In the genomic region with DNA sequence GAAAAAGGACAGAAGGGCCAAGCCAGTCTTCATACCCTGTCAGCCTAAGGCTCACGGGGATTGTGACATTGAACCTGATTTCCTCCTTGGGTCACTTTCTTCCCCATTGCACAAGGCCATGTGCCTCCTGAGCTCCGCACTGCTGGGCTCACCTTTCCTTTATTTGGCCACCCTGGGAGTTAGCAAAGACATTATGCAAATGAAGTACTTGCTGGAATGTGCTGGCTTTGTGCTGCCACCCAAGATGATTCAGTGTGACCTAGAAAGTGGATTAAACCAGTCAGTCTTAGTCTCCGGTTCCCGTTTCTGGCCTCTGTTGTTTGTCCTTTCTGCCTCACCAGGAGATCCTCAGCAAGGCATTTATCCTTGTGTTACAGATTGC, we compare ENCODE assay signal across 13 mouse cellular contexts. TPM values are rescaled to one million over a fixed set of nuclear protein-coding genes. Genes with fewer than 3 reads are reported as not detected.
DNase-seq lines count a peak whose midpoint lies in the region; ATAC-seq lines count a peak whose summit lies in the region.
"Had no signal": no experiment of that assay in that cellular context is flagged by ENCODE, and none has a peak within 500 bp of the region (broad histone marks: within the 10 kb centered on the region; RNA-seq: fewer than 3 reads in every experiment).

No protein-coding gene starts in this region.

- no peak overlapping the region for H3K4me2 ChIP-seq in midbrain, embryonic 16.5 days (ENCODE audit: low read length)
- no peak overlapping the region for H3K4me2 ChIP-seq in midbrain, embryonic 14.5 days (ENCODE audit: low read length)

- H3K9me3 ChIP-seq in midbrain, embryonic 16.5 days (replicated peaks; ENCODE audit: control insufficient read depth, low read length, poor library complexity, severe bottlenecking), result no peaks in the 10 kb centered on the region
- no peaks in the 10 kb centered on the region for H3K9me3 ChIP-seq in midbrain, embryonic 14.5 days (ENCODE audit: control insufficient read depth, low read length)

- H3K9ac ChIP-seq in midbrain, embryonic 16.5 days (ENCODE audit: low read depth, low read length), result no peak overlapping the region
- H3K9ac ChIP-seq in midbrain, embryonic 14.5 days (replicated peaks; ENCODE audit: low read length), result no peak overlapping the region

- ATAC-seq in midbrain, embryonic 16.5 days, result 0 out of 2 replicates have a peak, but pooled peaks have one; percentile 21
- no peak for ATAC-seq in midbrain, embryonic 14.5 days (ENCODE audit: low FRiP score, low TSS enrichment)

- no peaks in the 10 kb centered on the region for H3K27me3 ChIP-seq in midbrain, embryonic 16.5 days (ENCODE audit: control insufficient read depth, insufficient read depth, low read depth, low read length)
- no peaks in the 10 kb centered on the region for H3K27me3 ChIP-seq in midbrain, embryonic 14.5 days (ENCODE audit: control insufficient read depth, insufficient read depth, low read length)

- no peak overlapping the region for H3K27ac ChIP-seq in midbrain, embryonic 16.5 days (ENCODE audit: low read length)
- H3K27ac ChIP-seq in midbrain, embryonic 14.5 days (replicated peaks; ENCODE audit: low read depth, low read length), result no peak overlapping the region
- H3K27ac ChIP-seq: gastrocnemius, adult 2 months; macrophage had no signal

- 12% methylated on average over 4 of the region's 4 CpGs for WGBS in midbrain, embryonic 16.5 days
- 9% methylated on average over 4 of the region's 4 CpGs for WGBS in midbrain, embryonic 14.5 days

- H3K4me1 ChIP-seq in midbrain, embryonic 16.5 days (ENCODE audit: control insufficient read depth, insufficient read depth, low read length), result no peaks in the 10 kb centered on the region
- no peaks in the 10 kb centered on the region for H3K4me1 ChIP-seq in midbrain, embryonic 14.5 days (ENCODE audit: control insufficient read depth, insufficient read depth, low read length)

- peak; percentile 41 for DNase-seq in adrenal gland, postnatal 10 days
- DNase-seq in adrenal gland, postnatal 25 days, result no peak
- no peak for DNase-seq in midbrain, embryonic 14.5 days
- DNase-seq in kidney, postnatal 10 days, result peak; percentile 43
- DNase-seq in urinary bladder, postnatal 4 days (ENCODE audit: low spot score in 2 of 2), result no peak
- DNase-seq in ovary, postnatal 36 days (ENCODE audit: low spot score), result no peak
- DNase-seq in thymus, postnatal 14 days, result no peak
- DNase-seq: gastrocnemius, adult 2 months; right cerebral cortex, adult 18-20 months had no signal

- no peaks in the 10 kb centered on the region for H3K36me3 ChIP-seq in midbrain, embryonic 16.5 days (ENCODE audit: control insufficient read depth, insufficient read depth, low read length)
- no peaks in the 10 kb centered on the region for H3K36me3 ChIP-seq in midbrain, embryonic 14.5 days (ENCODE audit: control insufficient read depth, insufficient read depth, low read length)

- no peak overlapping the region for H3K4me3 ChIP-seq in midbrain, embryonic 16.5 days (ENCODE audit: low read depth, low read length)
- no peak overlapping the region for H3K4me3 ChIP-seq in midbrain, embryonic 14.5 days (replicated peaks; ENCODE audit: low read depth, low read length)
- H3K4me3 ChIP-seq: erythroblast, embryonic 14.5 days; gastrocnemius, adult 2 months had no signal

RNA-seq across cellular contexts. Expression of gene Tubb2b, which starts 20.6 kb away (rescaled TPM):
- total RNA-seq in adrenal gland, postnatal 10 days (2021), result 10 to 100 TPM; 24.9 to 61.2 TPM
- total RNA-seq in adrenal gland, postnatal 25 days (2021), result 0.71 and 0.76 TPM in 2 replicates
- polyA plus RNA-seq in midbrain, embryonic 16.5 days (2015; fragmentation: Nextera tagmentation; extraction: Ambion mirVana), result 1,230 and 1,315 TPM in 2 replicates
- 758 and 1,005 TPM in 2 replicates for polyA plus RNA-seq in midbrain, embryonic 14.5 days (2014; fragmentation: Nextera tagmentation; extraction: Ambion mirVana)
- total RNA-seq: common myeloid progenitor, adult 5-6 weeks had no signal

RNA-seq across cellular contexts. Expression of gene Tubb2a, which starts 31.9 kb away (rescaled TPM):
- total RNA-seq in adrenal gland, postnatal 10 days (2021), result 10 to 100 TPM; 68.6 to 90.0 TPM
- total RNA-seq in adrenal gland, postnatal 25 days (2021), result 17.8 and 23.2 TPM in 2 replicates
- 3,297 and 3,828 TPM in 2 replicates for polyA plus RNA-seq in midbrain, embryonic 16.5 days (2015; fragmentation: Nextera tagmentation; extraction: Ambion mirVana)
- polyA plus RNA-seq in midbrain, embryonic 14.5 days (2014; fragmentation: Nextera tagmentation; extraction: Ambion mirVana), result 2,201 and 2,712 TPM in 2 replicates

RNA-seq across cellular contexts. Expression of gene Psmg4, which starts 53.1 kb away (rescaled TPM):
- total RNA-seq in adrenal gland, postnatal 10 days (2021), result 10 to 100 TPM; 35.4 to 43.9 TPM
- 29.7 and 29.9 TPM in 2 replicates for total RNA-seq in adrenal gland, postnatal 25 days (2021)
- polyA plus RNA-seq in midbrain, embryonic 16.5 days (2015; fragmentation: Nextera tagmentation; extraction: Ambion mirVana), result 71.6 and 74.6 TPM in 2 replicates
- polyA plus RNA-seq in midbrain, embryonic 14.5 days (2014; fragmentation: Nextera tagmentation; extraction: Ambion mirVana), result 79.2 and 96.7 TPM in 2 replicates

Comparison
In these comparisons a context has a peak if more than half of its experiments do, and no peak if none do; other contexts are left out.
1. DNase-seq: peak in adrenal gland, postnatal 10 days (single experiment) and kidney, postnatal 10 days (single experiment); none in adrenal gland, postnatal 25 days (single experiment), midbrain, embryonic 14.5 days (single experiment), urinary bladder, postnatal 4 days (0 of 2), ovary, postnatal 36 days (single experiment) and thymus, postnatal 14 days (single experiment).
2. RNA of gene Tubb2b, which starts 20.6 kb away (total RNA-seq): 24.9 to 61.2 TPM in adrenal gland, postnatal 10 days; 0.71 to 0.76 TPM in adrenal gland, postnatal 25 days; every median in the first group is over 10 times any median in the second.